In the genomic region with DNA sequence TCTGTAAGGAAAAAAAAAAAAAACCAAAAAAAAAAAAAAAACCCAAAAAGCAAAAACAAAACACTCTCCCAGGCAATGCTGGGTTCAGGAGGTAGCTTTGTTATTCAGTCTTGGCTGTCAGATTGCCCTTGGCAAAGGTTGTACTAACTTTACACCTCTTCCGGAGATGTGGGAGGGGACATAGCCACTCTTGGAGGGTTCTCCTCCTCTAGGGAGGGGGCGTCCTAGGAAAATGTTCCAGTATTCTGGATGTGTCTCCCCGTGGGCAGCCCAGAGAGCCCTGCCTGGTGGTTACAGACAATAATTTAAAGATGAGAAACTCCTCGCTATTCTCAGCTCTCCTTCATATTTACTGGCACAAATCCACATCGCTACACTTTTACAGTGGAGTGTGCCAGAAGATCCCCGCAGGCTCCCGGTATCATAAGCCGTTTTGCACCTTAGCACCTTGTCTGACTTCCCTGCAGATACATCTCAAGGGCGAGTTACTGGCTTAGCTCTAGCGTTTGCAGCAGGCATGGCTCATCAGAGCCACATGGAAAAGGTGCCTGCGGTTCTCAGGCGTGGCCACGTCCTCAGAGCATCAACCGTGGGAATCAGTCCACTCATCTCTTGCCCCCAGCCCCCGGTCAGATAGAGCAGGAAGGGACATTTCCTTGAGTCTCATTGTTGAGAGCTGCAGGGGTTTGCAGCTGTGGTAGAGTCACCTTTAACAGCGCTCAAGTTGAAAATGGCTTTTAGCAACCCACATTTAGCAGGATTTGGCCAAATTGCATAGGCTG, we compare ENCODE assay signal across 8 mouse cellular contexts. TPM values are rescaled to one million over a fixed set of nuclear protein-coding genes. Genes with fewer than 3 reads are reported as not detected.
A peak's percentile ranks its signal among the peaks of the same experiment; 100 is the strongest.
DNase-seq lines count a peak whose midpoint lies in the region; TF ChIP-seq lines count a peak whose summit lies in the region.

No protein-coding gene starts in this region.

- 54% methylated on average over 16 of the region's 16 CpGs for WGBS in cerebellum, adult 2 months

- H3K4me3 ChIP-seq in cerebellum, adult 2 months (replicated peaks; ENCODE audit: insufficient read depth, low read depth, low read length): no peak overlapping the region

- no peak for TF ChIP-seq POLR2A in cerebellum, adult 2 months (IDR thresholded peaks at IDR 0.05; ENCODE audit: borderline replicate concordance, insufficient read depth, low read length)

- no peak for TF ChIP-seq CTCF in cerebellum, adult 2 months (IDR thresholded peaks at IDR 0.05; ENCODE audit: borderline replicate concordance, insufficient read depth, low read depth, low read length)

- peaks cover 28% of the 10 kb centered on the region for H3K4me1 ChIP-seq in cerebellum, adult 2 months (ENCODE audit: control insufficient read depth, insufficient read depth, low read length)

- DNase-seq in frontal cortex, postnatal 36 days (ENCODE audit: low spot score in 2 of 2): peak; percentile 44 to 54
- no peak for DNase-seq in frontal cortex, postnatal 25 days (ENCODE audit: low spot score in 2 of 2)
- DNase-seq in right cerebral cortex, adult 2 months (ENCODE audit: low spot score in 2 of 2): peak; percentile 44 to 57
- DNase-seq in right cerebral cortex, postnatal 14 days: no peak
- DNase-seq in kidney, postnatal 10 days: peak; percentile 37
- DNase-seq in testis, postnatal 10 days (ENCODE audit: low spot score): no peak
- DNase-seq in gastrocnemius, adult 8-10 months (ENCODE audit: low spot score in 2 of 2): no peak
- no peak for DNase-seq in cerebellum, adult 2 months

- no peaks in the 10 kb centered on the region for H3K27me3 ChIP-seq in cerebellum, adult 2 months (ENCODE audit: control insufficient read depth, insufficient read depth, low read length)

- no peak overlapping the region for H3K27ac ChIP-seq in cerebellum, adult 2 months (ENCODE audit: insufficient read depth, low read length)

RNA-seq across cellular contexts. Expression of gene Wscd1, which starts 24.5 kb away (rescaled TPM):
- total RNA-seq in gastrocnemius, adult 8-10 months (2022): 1 to 10 TPM; 1.2 to 2.4 (median 2.2) TPM
- 96.2 and 106 TPM in 2 replicates for polyA plus RNA-seq in cerebellum, adult 2 months (2012; rRNA removed)

Comparison
In these comparisons a context has a peak if more than half of its experiments do, and no peak if none do; other contexts are left out.
1. DNase-seq: peak in frontal cortex, postnatal 36 days (2 of 2), right cerebral cortex, adult 2 months (2 of 2) and kidney, postnatal 10 days (single experiment); none in frontal cortex, postnatal 25 days (0 of 2), right cerebral cortex, postnatal 14 days (single experiment), testis, postnatal 10 days (single experiment), gastrocnemius, adult 8-10 months (0 of 2) and cerebellum, adult 2 months (0 of 2).